Mouse (Mus musculus) heart, postnatal 0 days (tissue): ENCODE measurements around the gene Meiob. TPM values are rescaled to one million over a fixed set of nuclear protein-coding genes. Genes with fewer than 3 reads are reported as not detected.

ENCODE experiments used
- ATAC-seq: fragments of 200-750 bp; cut with Nextera tagmentation; 2 replicates; pipeline ENCODE4 v1.8.0; 2017; ENCODE audit warnings: low read depth, moderate number of reproducible peaks, moderate library complexity; ENCODE audit not compliant: insufficient read depth
- DNase-seq: peaks from one replicate; pipeline ENCODE4 v3.0.0-alpha.2; 2016; ENCODE audit warnings: low spot score
- H3K27ac ChIP-seq: fragments of 300-500 bp; sonication (generic); 2 replicates; pipeline ENCODE4 v1.5.1; 2014; ENCODE audit warnings: low read depth, mild to moderate bottlenecking
- H3K27me3 ChIP-seq: fragments of 300-500 bp; sonication (generic); 2 replicates; pipeline ENCODE4 v1.6.1; 2014; ENCODE audit warnings: low read length, mixed read lengths; ENCODE audit not compliant: control insufficient read depth, insufficient read depth
- H3K36me3 ChIP-seq: fragments of 300-500 bp; sonication (generic); replicated peaks from 2 replicates; pipeline ENCODE4 v1.6.1; 2014; ENCODE audit warnings: low read length, mixed read lengths; ENCODE audit not compliant: control insufficient read depth, insufficient read depth
- H3K4me1 ChIP-seq: fragments of 300-500 bp; sonication (generic); 2 replicates; pipeline ENCODE4 v1.6.1; 2014; ENCODE audit warnings: antibody characterized with exemption; ENCODE audit not compliant: control insufficient read depth, insufficient read depth
- H3K4me2 ChIP-seq: fragments of 300-500 bp; sonication (generic); 2 replicates; pipeline ENCODE4 v1.6.1; 2014; ENCODE audit warnings: low read depth, mild to moderate bottlenecking, low read length, moderate library complexity
- H3K4me3 ChIP-seq: fragments of 300-500 bp; sonication (generic); 2 replicates; pipeline ENCODE4 v1.5.1; 2014; ENCODE audit warnings: low read depth, low read length
- H3K9ac ChIP-seq: fragments of 300-500 bp; sonication (generic); replicated peaks from 2 replicates; pipeline ENCODE4 v1.6.1; 2014; ENCODE audit warnings: low read depth, low read length, mixed read lengths
- H3K9me3 ChIP-seq: fragments of 300-500 bp; sonication (generic); replicated peaks from 2 replicates; pipeline ENCODE4 v1.6.1; 2016; ENCODE audit warnings: low read length; ENCODE audit not compliant: control insufficient read depth
- CTCF ChIP-seq: IDR thresholded peaks from 2 replicates; pipeline ENCODE4 v1.5.1; 2016; ENCODE audit warnings: antibody characterized with exemption, control low read depth, low read depth
- EP300 ChIP-seq: IDR thresholded peaks from 2 replicates; pipeline ENCODE4 v1.6.1; 2016; ENCODE audit warnings: antibody characterized with exemption, low read depth
- WGBS: fragments of 180-500 bp; shearing (Covaris S2); extraction: QIAGEN DNeasy Blood & Tissue Kit; methylation state at CpG from one replicate; pipeline ENCODE4 v1.1.7; 2014; 5-methylcytosine and 5-hydroxymethylcytosine counted together
- polyA plus RNA-seq: library from polyadenylated mRNA; unstranded; fragments of >200 nt; fragmentation: Nextera tagmentation; extraction: Ambion mirVana; gene quantifications from 2 replicates; pipeline ENCODE4 v1.2.1, GENCODE M21; 2015
- total RNA-seq: library from RNA; depleted of rRNA; stranded (reverse); fragments of >200 nt; gene quantifications from 2 replicates; pipeline ENCODE4 v1.2.3, GENCODE M21; 2014; ENCODE audit warnings: low replicate concordance

Gene Meiob
- total and polyA plus RNA-seq, 2 experiments from 2014 or later, result not detected

GRCm38 (mm10) chr17:24794791-24795190, 9.3 kb upstream of the Meiob start:
- ATAC-seq, result no peak
- DNase-seq, result no peak
- H3K4me1 ChIP-seq, result no peaks in the 10 kb centered on the region

DNA sequence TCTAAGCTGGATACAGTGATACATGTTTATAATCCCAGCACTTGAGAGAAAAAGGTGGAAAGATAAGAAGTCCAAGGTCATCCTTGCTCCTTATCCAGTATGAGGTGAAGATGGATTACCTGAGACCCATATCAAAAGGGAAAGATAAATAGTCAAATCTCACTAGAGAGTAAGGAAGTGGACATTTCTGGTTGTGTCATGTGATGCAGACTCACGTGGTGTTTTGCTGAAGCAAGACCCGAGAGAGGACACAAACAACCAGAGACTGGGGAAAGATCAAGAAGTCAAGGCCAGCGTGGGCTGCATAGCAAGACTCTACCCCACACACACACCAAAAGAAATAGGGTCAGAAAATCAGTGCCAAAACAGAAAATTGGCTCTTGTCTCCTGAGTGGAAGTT, 7.1 kb upstream of the Meiob start:
- Histone ChIP-seq H3K27me3 (no peaks in the 10 kb centered on the region), H3K4me2 (no peak overlapping the region), H3K4me3 (no peak overlapping the region), H3K9ac (no peak overlapping the region), H3K27ac (no peak overlapping the region), H3K9me3 (no peaks in the 10 kb centered on the region), H3K4me1 (no peaks in the 10 kb centered on the region), H3K36me3 (no peaks in the 10 kb centered on the region)
- TF ChIP-seq CTCF, result no peak
- no peak for TF ChIP-seq EP300
- ATAC-seq (no peak), DNase-seq (no peak)
- WGBS, result 61% methylated on average over 3 of the region's 3 CpGs

More at GRCm38 (mm10) chr17:24794791-24795190, 9.3 kb upstream of the Meiob start:
- TF ChIP-seq EP300, result no peak
- no peak for TF ChIP-seq CTCF
- Histone ChIP-seq H3K27me3 (no peaks in the 10 kb centered on the region), H3K4me3 (no peak overlapping the region), H3K4me2 (no peak overlapping the region), H3K9ac (no peak overlapping the region), H3K9me3 (no peaks in the 10 kb centered on the region), H3K36me3 (no peaks in the 10 kb centered on the region), H3K27ac (no peak overlapping the region)
- WGBS, result 62% methylated on average over 12 of the region's 12 CpGs

DNA sequence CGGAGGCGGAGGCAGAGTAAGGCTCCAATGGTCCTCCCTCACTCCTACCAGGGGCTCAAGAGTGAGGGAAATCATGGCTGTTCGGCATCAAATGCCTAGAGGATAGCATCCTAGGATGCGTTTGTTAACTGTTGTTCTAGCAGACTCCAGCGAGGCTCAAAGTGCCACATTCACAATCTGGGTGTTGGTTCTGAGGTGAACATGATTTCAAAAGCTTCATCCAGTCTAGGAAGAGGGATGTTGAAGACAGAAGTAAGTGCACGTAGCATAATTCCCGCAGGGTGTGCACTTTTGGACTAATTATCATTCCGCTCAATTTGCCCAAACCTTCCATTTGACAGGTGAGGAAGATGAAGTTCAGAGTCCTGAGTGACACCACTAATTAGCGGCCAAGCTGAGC, 5.9 kb upstream of the Meiob start:
- ATAC-seq, result no peak
- Histone ChIP-seq H3K9ac (no peak overlapping the region), H3K27me3 (no peaks in the 10 kb centered on the region; the same call in 1 of the 2 replicates), H3K36me3 (no peaks in the 10 kb centered on the region), H3K4me1 (no peaks in the 10 kb centered on the region), H3K4me2 (no peak overlapping the region), H3K9me3 (no peaks in the 10 kb centered on the region), H3K4me3 (no peak overlapping the region), H3K27ac (no peak overlapping the region)
- TF ChIP-seq CTCF (no peak), EP300 (no peak)
- WGBS, result 53% methylated on average over 9 of the region's 9 CpGs
- DNase-seq, result no peak

DNA sequence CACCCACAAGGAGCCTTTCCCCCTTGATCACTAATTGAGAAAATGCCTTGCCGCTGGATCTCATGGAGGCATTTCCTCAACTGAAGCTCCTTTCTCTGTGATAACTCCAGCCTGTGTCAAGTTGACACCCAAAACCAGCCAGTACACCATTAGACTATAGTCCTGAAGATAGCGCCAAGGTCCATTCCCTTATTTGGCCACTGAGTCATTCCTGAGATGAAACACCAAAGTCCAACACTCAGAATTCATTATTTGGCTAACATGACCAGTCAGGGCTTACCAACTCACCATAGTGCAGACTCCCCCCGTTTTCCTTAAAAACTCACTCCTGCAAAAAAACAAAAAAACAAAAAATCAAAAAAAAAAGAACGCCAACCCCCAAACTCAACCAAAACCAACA, 4.6 kb upstream of the Meiob start:
- ATAC-seq, result no peak
- H3K27me3 ChIP-seq, result peaks cover 5% of the 10 kb centered on the region
- H3K36me3 ChIP-seq, result no peaks in the 10 kb centered on the region
- WGBS, result 80% methylated on average over 4 of the region's 4 CpGs
- H3K9ac ChIP-seq, result no peak overlapping the region
- no peak overlapping the region for H3K27ac ChIP-seq
- no peaks in the 10 kb centered on the region; the same call in 1 of the 2 replicates for H3K4me1 ChIP-seq
- no peaks in the 10 kb centered on the region for H3K9me3 ChIP-seq
- TF ChIP-seq CTCF, result no peak
- TF ChIP-seq EP300, result no peak
- H3K4me2 ChIP-seq, result no peak overlapping the region
- H3K4me3 ChIP-seq, result no peak overlapping the region
- DNase-seq, result no peak

- H3K9me3 ChIP-seq, result no peaks in the 10 kb centered on the region
- H3K27me3 ChIP-seq, result peaks cover 13% of the 10 kb centered on the region
- no peak overlapping the region for H3K4me2 ChIP-seq
- no peaks in the 10 kb centered on the region for H3K36me3 ChIP-seq
- ATAC-seq (no peak), DNase-seq (no peak)
- TF ChIP-seq EP300, result no peak
- TF ChIP-seq CTCF, result no peak
- 61% methylated on average over 3 of the region's 3 CpGs for WGBS
- H3K4me1 ChIP-seq, result no peaks in the 10 kb centered on the region; the same call in 1 of the 2 replicates
- H3K9ac ChIP-seq, result no peak overlapping the region
- no peak overlapping the region for H3K27ac ChIP-seq
- H3K4me3 ChIP-seq, result no peak overlapping the region
These were observed 3.6 kb upstream of the Meiob start for GRCm38 (mm10) chr17:24800524-24800923.

DNA sequence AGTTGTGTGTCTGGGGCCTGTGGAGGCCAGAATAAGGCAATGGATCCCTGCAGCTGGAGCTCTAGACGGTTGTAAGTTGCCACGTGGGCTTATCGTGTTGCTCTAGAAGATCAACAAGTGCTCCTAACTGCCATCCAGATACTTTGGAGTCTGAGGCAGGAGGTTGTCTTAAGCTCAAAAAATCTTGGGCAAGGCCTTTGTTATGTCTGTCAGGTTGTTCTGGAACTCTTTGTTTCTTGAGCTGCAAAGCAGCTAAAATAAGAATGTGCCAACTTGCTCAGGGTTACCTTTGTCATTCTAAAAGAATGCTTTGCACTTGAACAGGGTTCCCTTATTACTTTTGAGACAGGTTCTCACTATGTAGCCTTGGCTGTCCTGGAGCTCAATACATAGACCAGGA, 7.1 kb downstream of the Meiob start:
- no peak for ATAC-seq
- Histone ChIP-seq H3K9me3 (no peaks in the 10 kb centered on the region), H3K4me3 (no peak overlapping the region), H3K9ac (no peak overlapping the region), H3K4me2 (no peak overlapping the region), H3K27ac (no peak overlapping the region), H3K4me1 (no peaks in the 10 kb centered on the region), H3K27me3 (0 out of 2 replicates have a peak, but pooled peaks cover 5% of the 10 kb centered on the region), H3K36me3 (no peaks in the 10 kb centered on the region)
- no peak for DNase-seq
- 72% methylated on average over 3 of the region's 3 CpGs for WGBS
- TF ChIP-seq CTCF (no peak), EP300 (no peak)
